Mouse (Mus musculus): ENCODE measurements around the gene Iqgap3.

Iqgap3 gene

DNA sequence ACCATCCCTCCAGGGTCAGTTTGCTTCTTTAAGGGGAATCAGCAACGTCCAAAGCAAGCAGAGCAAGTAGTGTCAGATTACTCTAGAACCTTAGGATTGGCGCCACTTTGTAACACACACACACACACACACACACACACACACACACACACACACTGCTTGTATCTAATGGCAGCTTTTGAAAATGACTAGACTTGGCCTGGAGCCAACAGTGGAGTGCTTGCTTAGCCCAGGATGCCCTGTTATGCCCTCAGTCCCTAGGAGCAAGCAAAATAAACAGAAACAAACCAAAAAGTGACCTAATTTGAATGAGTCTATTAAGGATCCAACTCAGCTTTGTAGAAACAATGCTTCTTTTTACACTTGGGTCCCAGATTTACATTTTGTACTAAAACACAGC, 13.4 kb upstream of the Iqgap3 start:
- TF ChIP-seq NANOG (IDR thresholded peaks at IDR 0.05; ENCODE audit: borderline replicate concordance, low read length) = no peak
- TF ChIP-seq POU5F1 (IDR thresholded peaks at IDR 0.05; ENCODE audit: borderline replicate concordance, low read length) = no peak
- no peak for TF ChIP-seq CTCF (conservative IDR thresholded peaks at IDR 0.05; ENCODE audit: low read length)
- H3K4me3 ChIP-seq (replicated peaks; ENCODE audit: low read length) = no peak overlapping the region
- H3K27me3 ChIP-seq (ENCODE audit: insufficient read depth, low read length) = peaks cover 7% of the 10 kb centered on the region; the same call in 1 of the 2 replicates
- H3K4me1 ChIP-seq (replicated peaks; ENCODE audit: low read depth, low read length) = peaks cover 10% of the 10 kb centered on the region; the same call in 1 of the 2 replicates
- H3K9me3 ChIP-seq (ENCODE audit: low read length) = peaks cover 24% of the 10 kb centered on the region
- no peaks in the 10 kb centered on the region for H3K36me3 ChIP-seq (ENCODE audit: insufficient read depth, low read length)

DNA sequence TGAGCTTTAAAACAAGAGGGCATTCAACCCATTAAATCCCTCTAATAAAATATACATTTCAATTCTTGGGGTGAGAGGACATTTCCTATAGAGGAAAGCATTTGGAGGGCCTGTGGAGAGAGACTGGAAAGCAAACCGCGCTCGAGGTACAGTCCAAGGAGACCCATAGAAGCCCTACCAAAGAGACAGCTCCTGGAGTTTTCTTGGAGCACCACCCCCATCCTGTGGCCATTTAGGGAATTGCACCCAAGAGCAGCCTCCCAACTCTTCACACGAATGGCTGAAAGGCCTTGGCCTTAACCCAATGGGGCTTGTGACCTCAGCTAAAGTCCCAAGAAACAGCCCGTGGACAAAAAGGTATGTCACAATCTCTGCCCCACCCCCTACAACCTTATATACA, 10.0 kb upstream of the Iqgap3 start:
- peak; percentile 93 for TF ChIP-seq CTCF (conservative IDR thresholded peaks at IDR 0.05; ENCODE audit: low read length)
- TF ChIP-seq NANOG (IDR thresholded peaks at IDR 0.05; ENCODE audit: borderline replicate concordance, low read length) = no peak
- TF ChIP-seq POU5F1 (IDR thresholded peaks at IDR 0.05; ENCODE audit: borderline replicate concordance, low read length) = no peak
- Histone ChIP-seq H3K4me1 (replicated peaks; ENCODE audit: low read depth, low read length) (peaks cover 10% of the 10 kb centered on the region; the same call in 1 of the 2 replicates), H3K9me3 (ENCODE audit: low read length) (peaks cover 8% of the 10 kb centered on the region), H3K4me3 (replicated peaks; ENCODE audit: low read length) (no peak overlapping the region), H3K36me3 (ENCODE audit: insufficient read depth, low read length) (no peaks in the 10 kb centered on the region), H3K27me3 (ENCODE audit: insufficient read depth, low read length) (peaks cover 23% of the 10 kb centered on the region)

DNA sequence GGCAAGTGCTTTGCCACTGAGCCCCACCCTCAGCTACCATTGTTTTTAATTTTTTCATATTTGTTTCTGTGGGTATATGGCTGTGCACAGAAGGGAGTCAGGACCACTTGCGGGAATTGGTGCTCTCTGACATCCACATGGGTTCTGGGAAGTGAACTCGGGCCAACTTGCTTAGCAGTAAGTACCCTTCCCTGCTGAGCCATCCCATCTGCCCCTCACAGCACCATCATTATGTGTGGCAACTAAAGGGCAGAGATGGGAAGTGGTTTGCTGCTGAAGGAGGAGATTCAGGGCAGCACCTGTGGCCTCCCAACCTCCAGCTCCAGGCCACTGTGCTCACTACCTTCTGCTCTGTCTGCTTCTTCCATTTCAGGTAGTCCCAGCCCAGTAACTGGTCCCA, 8.1 kb upstream of the Iqgap3 start:
- Histone ChIP-seq H3K4me3 (replicated peaks; ENCODE audit: low read length) (no peak overlapping the region), H3K27me3 (ENCODE audit: insufficient read depth, low read length) (peaks cover 30% of the 10 kb centered on the region), H3K36me3 (ENCODE audit: insufficient read depth, low read length) (no peaks in the 10 kb centered on the region), H3K9me3 (ENCODE audit: low read length) (no peaks in the 10 kb centered on the region), H3K4me1 (replicated peaks; ENCODE audit: low read depth, low read length) (peaks cover 14% of the 10 kb centered on the region; the same call in 1 of the 2 replicates)
- TF ChIP-seq POU5F1 (IDR thresholded peaks at IDR 0.05; ENCODE audit: borderline replicate concordance, low read length) (no peak), NANOG (IDR thresholded peaks at IDR 0.05; ENCODE audit: borderline replicate concordance, low read length) (no peak)

DNA sequence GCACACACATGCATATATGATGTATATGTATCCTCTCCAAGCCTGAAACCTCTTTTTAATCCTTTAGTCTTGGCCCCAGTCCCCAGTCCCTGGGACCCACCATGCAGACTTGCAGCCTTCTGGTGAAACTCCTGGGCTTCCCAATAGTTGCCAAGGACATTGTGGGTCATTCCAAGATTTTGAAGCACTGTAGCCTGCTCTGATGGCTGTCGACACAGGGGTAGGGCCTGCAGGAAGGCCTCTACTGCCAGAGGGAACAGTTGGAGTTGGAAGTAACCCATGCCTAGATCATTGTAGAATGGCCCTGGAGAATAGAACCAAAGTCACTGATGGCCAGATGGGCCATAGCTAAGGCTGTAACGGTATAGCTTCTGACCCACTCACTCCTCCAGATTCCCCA, 7.4 kb upstream of the Iqgap3 start:
- peaks cover 14% of the 10 kb centered on the region for H3K4me1 ChIP-seq (replicated peaks; ENCODE audit: low read depth, low read length)
- H3K9me3 ChIP-seq (ENCODE audit: low read length) = no peaks in the 10 kb centered on the region
- H3K27me3 ChIP-seq (ENCODE audit: insufficient read depth, low read length) = peaks cover 30% of the 10 kb centered on the region
- H3K4me3 ChIP-seq (replicated peaks; ENCODE audit: low read length) = no peak overlapping the region
- H3K36me3 ChIP-seq (ENCODE audit: insufficient read depth, low read length) = no peaks in the 10 kb centered on the region
- TF ChIP-seq POU5F1 (IDR thresholded peaks at IDR 0.05; ENCODE audit: borderline replicate concordance, low read length) (no peak), NANOG (IDR thresholded peaks at IDR 0.05; ENCODE audit: borderline replicate concordance, low read length) (no peak), CTCF (conservative IDR thresholded peaks at IDR 0.05; ENCODE audit: low read length) (no peak)

DNA sequence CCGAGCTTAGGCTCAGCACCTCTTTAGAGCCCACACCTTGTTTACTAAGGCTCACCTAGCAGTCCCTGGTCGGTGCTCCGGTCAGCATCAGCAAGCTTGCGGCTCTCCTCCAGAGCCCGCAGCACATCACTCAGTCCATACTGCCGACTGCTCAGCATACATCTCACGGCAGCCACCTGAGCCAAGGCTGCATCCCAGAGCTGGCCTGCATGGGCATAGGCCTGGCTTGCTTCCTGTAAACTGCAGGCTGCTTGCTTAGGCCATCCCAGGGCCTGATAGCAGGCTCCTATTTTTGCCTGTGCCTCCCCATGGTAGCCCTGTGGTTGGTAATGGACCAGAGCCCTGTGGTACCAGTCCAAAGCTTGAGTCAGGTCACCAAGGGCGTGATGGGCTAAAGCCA, 7.0 kb upstream of the Iqgap3 start:
- no peak for TF ChIP-seq NANOG (IDR thresholded peaks at IDR 0.05; ENCODE audit: borderline replicate concordance, low read length)
- TF ChIP-seq POU5F1 (IDR thresholded peaks at IDR 0.05; ENCODE audit: borderline replicate concordance, low read length) = no peak
- no peak for TF ChIP-seq CTCF (conservative IDR thresholded peaks at IDR 0.05; ENCODE audit: low read length)
- Histone ChIP-seq H3K27me3 (ENCODE audit: insufficient read depth, low read length) (peaks cover 30% of the 10 kb centered on the region), H3K9me3 (ENCODE audit: low read length) (no peaks in the 10 kb centered on the region), H3K36me3 (ENCODE audit: insufficient read depth, low read length) (no peaks in the 10 kb centered on the region), H3K4me1 (replicated peaks; ENCODE audit: low read depth, low read length) (peaks cover 14% of the 10 kb centered on the region), H3K4me3 (replicated peaks; ENCODE audit: low read length) (no peak overlapping the region)

DNA sequence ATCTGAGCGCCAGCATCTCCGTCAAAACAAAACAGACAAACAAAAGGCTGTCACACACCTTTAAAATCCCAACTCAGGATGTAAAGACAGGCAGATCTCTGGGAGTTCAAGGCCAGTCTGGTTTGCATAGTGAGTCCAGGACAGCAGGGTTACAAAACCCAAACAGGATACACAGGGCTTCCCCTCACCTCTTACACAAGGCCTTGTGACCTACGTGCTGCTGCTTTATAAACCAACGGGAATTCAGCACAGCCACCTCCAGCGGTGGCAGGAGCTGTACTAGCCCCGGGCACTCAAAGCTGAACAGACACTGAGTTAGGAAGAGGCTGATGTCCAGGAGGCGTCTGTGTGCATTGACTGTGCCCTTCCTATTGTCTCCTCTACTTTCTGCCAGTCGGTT, 4.3 kb upstream of the Iqgap3 start:
- TF ChIP-seq NANOG (IDR thresholded peaks at IDR 0.05; ENCODE audit: borderline replicate concordance, low read length) (no peak), POU5F1 (IDR thresholded peaks at IDR 0.05; ENCODE audit: borderline replicate concordance, low read length) (no peak), CTCF (conservative IDR thresholded peaks at IDR 0.05; ENCODE audit: low read length) (no peak)
- H3K4me1 ChIP-seq (replicated peaks; ENCODE audit: low read depth, low read length) = peaks cover 14% of the 10 kb centered on the region
- H3K9me3 ChIP-seq (ENCODE audit: low read length) = no peaks in the 10 kb centered on the region
- H3K27me3 ChIP-seq (ENCODE audit: insufficient read depth, low read length) = peaks cover 27% of the 10 kb centered on the region
- no peak overlapping the region for H3K4me3 ChIP-seq (replicated peaks; ENCODE audit: low read length)
- no peaks in the 10 kb centered on the region for H3K36me3 ChIP-seq (ENCODE audit: insufficient read depth, low read length)

DNA sequence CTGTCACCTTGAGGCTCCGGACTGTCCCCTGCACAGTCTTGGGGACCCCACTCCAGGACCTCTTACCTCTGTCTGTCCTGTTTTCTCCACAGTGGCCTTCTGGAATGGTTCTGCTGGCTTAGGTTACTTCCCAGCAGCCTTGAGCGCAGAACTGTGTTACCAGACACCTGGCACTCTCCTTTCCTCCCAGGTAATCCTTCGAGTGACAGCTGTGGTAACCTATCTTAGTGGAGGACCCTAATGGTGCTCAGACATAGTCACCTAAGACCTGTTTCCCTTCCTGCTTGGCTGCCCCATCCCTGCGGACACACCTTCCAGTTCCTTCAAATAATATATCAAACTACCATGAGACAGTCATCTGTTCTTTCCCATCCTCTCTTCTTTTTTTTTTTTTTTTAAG, 3.6 kb upstream of the Iqgap3 start, which contains the start of gene Ttc24:
Ttc24 (minus strand) TSS at position 101 of the 400 bp plus-strand sequence.
- H3K4me3 ChIP-seq (replicated peaks; ENCODE audit: low read length) = no peak within 1 kb of the TSS
- no peaks in the 10 kb centered on the region for H3K36me3 ChIP-seq (ENCODE audit: insufficient read depth, low read length)
- H3K4me1 ChIP-seq (replicated peaks; ENCODE audit: low read depth, low read length) = peaks cover 20% of the 10 kb centered on the region
- H3K9me3 ChIP-seq (ENCODE audit: low read length) = no peaks in the 10 kb centered on the region
- TF ChIP-seq CTCF (conservative IDR thresholded peaks at IDR 0.05; ENCODE audit: low read length) (no peak), NANOG (IDR thresholded peaks at IDR 0.05; ENCODE audit: borderline replicate concordance, low read length) (no peak), POU5F1 (IDR thresholded peaks at IDR 0.05; ENCODE audit: borderline replicate concordance, low read length) (no peak)
- peaks cover 23% of the 10 kb centered on the region for H3K27me3 ChIP-seq (ENCODE audit: insufficient read depth, low read length)

DNA sequence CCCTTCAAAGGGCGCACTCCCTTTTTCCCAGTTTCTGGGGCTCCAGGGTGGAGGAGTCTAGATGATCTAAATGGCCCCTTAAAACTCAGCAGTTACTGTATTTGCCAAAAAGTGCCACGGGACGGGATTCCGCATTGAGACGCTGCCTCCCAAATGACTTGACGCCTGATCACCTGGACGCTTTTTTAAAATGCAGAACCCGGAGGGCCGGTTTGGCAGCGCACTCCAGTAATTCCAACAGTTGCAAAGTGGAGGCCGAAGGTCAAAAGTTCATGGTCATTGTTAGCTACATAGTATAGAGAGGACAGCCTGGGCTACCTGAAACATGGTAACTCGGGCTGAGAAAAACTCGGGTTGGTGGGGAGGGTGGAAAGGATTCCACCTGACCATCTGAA, 450 bp downstream of the Iqgap3 start:
- Histone ChIP-seq H3K4me3 (replicated peaks; ENCODE audit: low read length) (peak overlapping the region; percentile 86), H3K27me3 (ENCODE audit: insufficient read depth, low read length) (peaks cover 7% of the 10 kb centered on the region; the same call in 1 of the 2 replicates), H3K36me3 (ENCODE audit: insufficient read depth, low read length) (peaks cover 35% of the 10 kb centered on the region), H3K4me1 (replicated peaks; ENCODE audit: low read depth, low read length) (peaks cover 37% of the 10 kb centered on the region), H3K9me3 (ENCODE audit: low read length) (no peaks in the 10 kb centered on the region)
- no peak for TF ChIP-seq CTCF (conservative IDR thresholded peaks at IDR 0.05; ENCODE audit: low read length)
- no peak for TF ChIP-seq POU5F1 (IDR thresholded peaks at IDR 0.05; ENCODE audit: borderline replicate concordance, low read length)
- no peak for TF ChIP-seq NANOG (IDR thresholded peaks at IDR 0.05; ENCODE audit: borderline replicate concordance, low read length)

DNA sequence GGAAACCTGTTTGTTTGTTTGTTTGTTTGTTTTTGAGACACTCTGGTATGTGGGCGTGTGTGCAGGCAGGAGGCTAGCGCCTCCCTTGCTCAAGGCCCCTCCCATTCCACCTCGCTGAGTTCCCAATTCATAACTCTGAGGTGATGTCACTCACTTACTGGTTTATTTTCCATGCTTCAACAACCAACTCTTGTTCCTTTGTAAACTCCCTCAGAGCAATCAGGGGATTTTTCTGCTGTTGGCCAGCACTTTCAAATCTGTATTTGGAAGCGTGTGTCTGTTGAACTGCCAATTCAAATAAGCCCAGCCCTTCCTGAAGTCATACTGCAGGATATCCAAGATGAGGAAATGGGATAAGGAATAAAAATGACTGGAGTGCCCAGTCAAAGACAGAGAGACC, 892 bp downstream of the Iqgap3 start:
- H3K9me3 ChIP-seq (ENCODE audit: low read length) = no peaks in the 10 kb centered on the region
- peak overlapping the region; percentile 86 for H3K4me3 ChIP-seq (replicated peaks; ENCODE audit: low read length)
- peaks cover 4% of the 10 kb centered on the region; the same call in 1 of the 2 replicates for H3K27me3 ChIP-seq (ENCODE audit: insufficient read depth, low read length)

More for the DNA sequence above, 892 bp downstream of the Iqgap3 start:
- no peak for TF ChIP-seq POU5F1 (IDR thresholded peaks at IDR 0.05; ENCODE audit: borderline replicate concordance, low read length)
- no peak for TF ChIP-seq CTCF (conservative IDR thresholded peaks at IDR 0.05; ENCODE audit: low read length)
- no peak for TF ChIP-seq NANOG (IDR thresholded peaks at IDR 0.05; ENCODE audit: borderline replicate concordance, low read length)
- H3K4me1 ChIP-seq (replicated peaks; ENCODE audit: low read depth, low read length) = peaks cover 33% of the 10 kb centered on the region
- peaks cover 38% of the 10 kb centered on the region for H3K36me3 ChIP-seq (ENCODE audit: insufficient read depth, low read length)
